Mouse (Mus musculus): ENCODE data around the gene Prdm12.

GRCm38 (mm10) chr2:31640609-31641507 is 1.0 kb downstream of the Prdm12 start:
- TF ChIP-seq POLR2A (IDR thresholded peaks at IDR 0.05; ENCODE audit: borderline replicate concordance, extremely low read depth, low read depth, low read length) (no peak), CTCF (IDR thresholded peaks at IDR 0.05; ENCODE audit: insufficient read depth, low read length) (no peak)

Measured in lung, adult 2 months (tissue).